Mouse (Mus musculus): ENCODE data around the gene Galm. TPM values are rescaled to one million over a fixed set of nuclear protein-coding genes. Genes with fewer than 3 reads are reported as not detected.
A peak's percentile ranks its signal among the peaks of the same experiment; 100 is the strongest.

Galm gene
- total RNA-seq, 1 experiment from 2014 or later: 27.1 TPM

- DNase-seq: no peak
Observed at GRCm38 (mm10) chr17:80128476-80128990, 1.3 kb downstream of the Galm start.

- DNase-seq: no peak
Observed at GRCm38 (mm10) chr17:80129387-80129786, 2.1 kb downstream of the Galm start.

- no peak for DNase-seq
Observed at GRCm38 (mm10) chr17:80130718-80131430, 3.6 kb downstream of the Galm start.

GRCm38 (mm10) chr17:80131431-80131766 lies 4.1 kb downstream of the Galm start:
- DNase-seq: no peak

- DNase-seq: no peak
Observed at GRCm38 (mm10) chr17:80131838-80132237, 4.6 kb downstream of the Galm start.

- no peak for DNase-seq
Observed at GRCm38 (mm10) chr17:80132502-80132901, 5.2 kb downstream of the Galm start.

- peak; percentile 40 for DNase-seq
Observed at GRCm38 (mm10) chr17:80138434-80139162, 11.3 kb downstream of the Galm start.

- DNase-seq: no peak
Observed at GRCm38 (mm10) chr17:80139753-80140444, 12.6 kb downstream of the Galm start.

GRCm38 (mm10) chr17:80143478-80144232 lies 16.4 kb downstream of the Galm start:
- no peak for DNase-seq

- DNase-seq: no peak
Observed at GRCm38 (mm10) chr17:80145210-80145609, 17.9 kb downstream of the Galm start.

GRCm38 (mm10) chr17:80145771-80146170 lies 18.5 kb downstream of the Galm start:
- DNase-seq: no peak

GRCm38 (mm10) chr17:80148053-80148994 lies 21.1 kb downstream of the Galm start:
- DNase-seq: peak; percentile 86

GRCm38 (mm10) chr17:80148995-80149388 lies 21.7 kb downstream of the Galm start:
- no peak for DNase-seq

- DNase-seq: no peak
Observed at GRCm38 (mm10) chr17:80151353-80151752, 24.1 kb downstream of the Galm start.

GRCm38 (mm10) chr17:80152767-80153630 lies 25.7 kb downstream of the Galm start:
- DNase-seq: no peak

GRCm38 (mm10) chr17:80153631-80154030 lies 26.4 kb downstream of the Galm start:
- no peak for DNase-seq

- DNase-seq: no peak
Observed at GRCm38 (mm10) chr17:80156905-80157304, 29.6 kb downstream of the Galm start.

GRCm38 (mm10) chr17:80157489-80157888 lies 30.2 kb downstream of the Galm start:
- no peak for DNase-seq

GRCm38 (mm10) chr17:80160454-80160853 lies 33.2 kb downstream of the Galm start:
- peak; percentile 80 for DNase-seq

GRCm38 (mm10) chr17:80163991-80164390 lies 36.7 kb downstream of the Galm start:
- no peak for DNase-seq
